Mouse (Mus musculus) embryo, embryonic 9.5 days (tissue): ENCODE measurements at regions not wholly inside any gene's neighbourhood (a gene's known extent, or its start where the extent isn't known, plus 50 kb on each side); places are given as distances from the start of the nearest gene placed in this dataset.
"Not testable (repeated sequence)": the region's sequence is repeated elsewhere in the genome, so short reads cannot be mapped to it uniquely, and the experiment has no call there.

Experiments
- DNase-seq: peaks from one replicate; pipeline ENCODE4 v3.0.0-alpha.2; 2017; ENCODE audit errors: extremely low spot score

GRCm38 (mm10) chr2:53276435-53276834, 84.9 kb downstream of the Arl6ip6 start:
- no peak for DNase-seq

- DNase-seq: no peak
Measured at GRCm38 (mm10) chr2:53301712-53302423, 110.3 kb downstream of the Arl6ip6 start.

GRCm38 (mm10) chr2:53330680-53331079, 139.2 kb downstream of the Arl6ip6 start:
- DNase-seq: peak; percentile 24

GRCm38 (mm10) chr2:53359026-53359425, 167.5 kb downstream of the Arl6ip6 start:
- no peak for DNase-seq

- DNase-seq: no peak
Measured at GRCm38 (mm10) chr2:53382348-53382747, 190.8 kb downstream of the Arl6ip6 start.

GRCm38 (mm10) chr2:53384545-53385176, 193.1 kb downstream of the Arl6ip6 start:
- peak; percentile 21 for DNase-seq

GRCm38 (mm10) chr2:53388652-53389051, 197.1 kb downstream of the Arl6ip6 start:
- DNase-seq: no peak

- no peak for DNase-seq
Measured at GRCm38 (mm10) chr2:53414471-53414870, 222.9 kb downstream of the Arl6ip6 start.

- no peak for DNase-seq
Measured at GRCm38 (mm10) chr2:53437046-53437815, 245.7 kb downstream of the Arl6ip6 start.

- peak; percentile 24 for DNase-seq
Measured at GRCm38 (mm10) chr2:53440301-53440700, 248.8 kb downstream of the Arl6ip6 start.

GRCm38 (mm10) chr2:53460265-53460664, 268.7 kb downstream of the Arl6ip6 start:
- no peak for DNase-seq

- no peak for DNase-seq
Measured at GRCm38 (mm10) chr2:53474455-53474854, 282.9 kb downstream of the Arl6ip6 start.

GRCm38 (mm10) chr2:53479051-53479450, 287.5 kb downstream of the Arl6ip6 start:
- DNase-seq: not testable (repeated sequence)

GRCm38 (mm10) chr2:53488301-53488700, 296.8 kb downstream of the Arl6ip6 start:
- DNase-seq: no peak

- no peak for DNase-seq
Measured at GRCm38 (mm10) chr2:53490805-53491585, 299.5 kb downstream of the Arl6ip6 start.

GRCm38 (mm10) chr2:53492788-53493187, 301.3 kb downstream of the Arl6ip6 start:
- no peak for DNase-seq

- peak; percentile 12 for DNase-seq
Measured at GRCm38 (mm10) chr2:53501657-53502274, 310.2 kb downstream of the Arl6ip6 start.

- DNase-seq: no peak
Measured at GRCm38 (mm10) chr2:53502275-53502667, 310.7 kb downstream of the Arl6ip6 start.

- no peak for DNase-seq
Measured at GRCm38 (mm10) chr2:53542097-53542496, 350.6 kb downstream of the Arl6ip6 start.

- peak; percentile 7 for DNase-seq
Measured at GRCm38 (mm10) chr2:53574007-53574406, 382.5 kb downstream of the Arl6ip6 start.

- DNase-seq: no peak
Measured at GRCm38 (mm10) chr2:53605829-53606228, 414.3 kb downstream of the Arl6ip6 start.
